Mouse (Mus musculus) CH12F3 (cell line): Measurements from ENCODE around the gene Myrip.
"Not testable (repeated sequence)": the region's sequence is repeated elsewhere in the genome, so short reads cannot be mapped to it uniquely, and the experiment has no call there.

Experiments used
- in situ Hi-C: fragments of 300-500 bp; cut with MboI; formaldehyde crosslinking; loops from 2 replicates; pipeline ENCODE4 v1.14.3; 2020; ENCODE audit warnings: low sequenced_read_pairs

Gene Myrip

DNA sequence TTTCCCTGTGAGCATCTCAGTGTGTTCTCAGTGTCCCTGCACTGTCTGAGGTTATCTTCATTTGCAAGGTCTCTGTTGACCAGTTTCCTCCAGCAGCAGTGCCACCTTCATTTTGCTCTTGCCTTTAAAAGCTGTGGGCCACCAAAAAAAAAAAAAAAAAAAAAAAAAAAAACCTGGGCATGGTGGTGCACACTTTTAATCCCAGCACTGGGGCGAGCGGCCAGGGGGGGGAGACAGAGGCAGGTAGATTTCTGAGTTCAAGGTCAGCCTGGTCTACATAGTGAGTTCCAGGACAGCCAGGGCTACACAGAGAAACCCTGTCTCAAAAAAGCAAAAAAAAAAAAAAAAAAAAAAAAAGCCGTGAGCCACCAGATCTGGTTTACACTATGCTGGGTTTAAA, 29.7 kb downstream of the Myrip start:
- in situ Hi-C loops, result not testable (repeated sequence)

DNA sequence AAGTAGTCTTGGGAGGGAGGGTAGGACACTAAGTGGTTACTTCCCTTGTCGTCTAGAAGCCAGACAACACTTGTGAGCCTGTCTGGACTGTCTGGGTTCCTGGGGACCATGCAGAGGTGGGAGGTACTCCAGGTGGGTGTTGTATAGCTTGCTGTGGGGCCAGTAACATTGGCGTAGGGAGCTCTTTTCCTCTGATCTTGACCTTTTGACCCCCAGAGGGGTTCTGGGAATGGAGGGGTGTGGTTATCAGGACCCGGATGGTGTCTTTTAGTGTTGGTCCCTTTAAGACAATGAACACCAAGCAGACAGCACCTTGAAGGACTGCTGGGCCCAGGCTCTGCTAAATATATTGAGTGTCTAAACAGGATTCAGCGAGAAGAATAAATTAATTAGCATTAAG, 36.9 kb downstream of the Myrip start:
- in situ Hi-C loops, result no loop called here

DNA sequence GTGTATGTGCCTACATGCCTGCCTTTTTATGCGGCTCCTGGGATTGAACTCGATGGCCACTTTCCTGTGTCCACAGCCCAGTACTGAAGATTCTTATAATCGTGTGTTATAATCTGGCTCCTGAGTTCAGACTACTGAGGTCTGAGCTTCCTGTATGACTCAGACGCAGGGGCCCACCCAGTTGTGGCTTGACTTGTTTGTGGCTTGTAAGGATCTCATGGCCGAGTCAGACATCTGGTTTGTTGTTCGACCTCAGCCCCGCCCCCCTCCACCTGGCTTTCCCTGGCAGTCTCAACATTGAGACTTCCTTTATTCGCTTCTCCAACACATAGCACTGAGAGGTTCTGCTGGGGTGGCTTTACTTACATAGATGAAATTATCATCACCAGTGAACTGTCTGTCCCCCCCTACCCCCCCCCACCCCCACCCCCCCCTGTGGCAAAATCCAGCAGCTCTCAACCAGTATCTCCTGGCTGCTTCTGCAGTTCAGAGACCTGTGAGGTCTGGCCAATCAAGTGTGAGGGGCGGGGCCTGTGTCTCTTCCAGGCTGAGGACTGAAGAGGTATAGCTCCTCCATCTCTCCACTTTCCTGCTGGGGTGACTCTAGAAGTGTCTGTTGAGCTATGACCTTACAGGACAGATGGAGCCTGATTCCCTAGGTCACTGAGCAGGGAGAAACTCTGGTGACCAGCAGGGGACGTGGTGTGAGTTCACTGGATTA, 38.8 kb downstream of the Myrip start:
- in situ Hi-C loops, result no loop called here

DNA sequence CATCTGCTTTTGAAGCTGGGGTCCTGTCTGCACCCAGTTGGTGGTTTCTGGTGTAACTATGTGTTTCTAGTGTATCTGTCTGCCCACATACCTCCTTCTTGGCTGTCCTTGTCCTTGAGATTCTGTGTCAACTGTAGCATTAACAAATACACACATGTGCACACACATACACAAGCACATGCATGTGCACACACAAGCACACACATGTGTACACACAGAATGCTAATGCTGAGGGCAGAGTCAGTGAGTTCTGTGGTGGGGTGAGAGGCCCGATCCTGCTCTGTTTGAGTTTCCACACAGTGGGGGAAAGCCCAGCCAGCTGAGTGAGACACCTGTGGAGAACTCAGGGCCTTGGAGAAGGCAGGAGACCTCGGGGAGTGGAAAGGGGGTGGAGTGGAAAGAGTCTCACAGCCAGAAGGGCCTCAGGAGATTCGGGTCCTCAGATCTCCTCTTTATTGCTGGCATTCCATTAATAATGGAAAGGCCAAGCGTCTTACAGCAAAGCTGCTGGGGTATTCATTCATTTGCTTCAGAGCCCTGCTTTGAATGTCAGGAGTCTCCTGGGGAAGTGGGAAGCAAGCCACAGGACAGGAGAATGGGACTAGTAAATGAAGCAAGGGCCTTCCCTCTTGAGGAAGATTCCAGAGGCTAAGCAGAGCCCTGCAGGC, 41.9 kb downstream of the Myrip start:
- in situ Hi-C loops, result no loop called here

DNA sequence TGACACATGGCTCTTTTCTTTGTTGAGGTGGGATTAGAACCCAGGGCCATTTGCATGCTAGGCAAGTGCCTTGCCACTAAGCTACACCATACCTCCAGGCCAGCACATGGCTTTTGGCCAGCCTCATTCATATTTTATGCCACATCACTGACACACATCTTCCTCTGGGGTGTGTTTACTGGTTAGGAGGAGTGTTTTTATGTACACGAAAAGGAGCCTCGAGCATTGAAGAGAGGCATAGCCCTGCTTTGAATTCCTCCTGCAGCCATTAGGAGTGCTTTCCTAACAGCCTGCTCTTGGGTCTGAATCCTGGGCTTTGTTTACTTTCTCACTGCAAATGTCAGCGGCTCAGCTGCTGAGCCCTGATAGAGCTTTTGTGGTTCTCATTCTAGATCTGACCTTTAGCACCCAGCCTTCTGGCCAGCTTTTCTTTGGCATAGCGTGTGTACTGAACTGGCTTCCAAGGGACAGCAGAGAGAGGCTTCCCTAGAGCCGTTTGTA, 44.4 kb downstream of the Myrip start:
- in situ Hi-C loops, result no loop called here

DNA sequence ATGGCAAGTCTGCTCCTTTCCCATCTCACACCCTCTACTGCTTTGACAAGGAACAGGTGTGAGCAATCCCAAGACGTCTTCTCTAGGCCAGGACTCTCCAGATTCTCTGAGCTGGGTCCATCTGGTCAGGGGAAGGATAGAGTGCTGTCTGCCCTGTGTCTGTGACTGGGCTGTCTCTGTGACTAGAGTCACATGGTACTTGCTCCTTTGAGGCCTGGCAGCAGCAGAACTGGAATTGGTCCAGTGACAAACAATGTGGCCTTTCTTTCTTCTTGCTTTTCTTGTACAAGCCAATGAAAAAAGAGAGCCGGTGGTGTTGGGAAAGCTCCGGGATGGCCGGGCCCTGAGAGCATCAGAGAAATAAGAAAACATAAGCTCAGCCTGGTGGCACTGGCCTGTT, 47.8 kb downstream of the Myrip start:
- in situ Hi-C loops, result no loop called here

DNA sequence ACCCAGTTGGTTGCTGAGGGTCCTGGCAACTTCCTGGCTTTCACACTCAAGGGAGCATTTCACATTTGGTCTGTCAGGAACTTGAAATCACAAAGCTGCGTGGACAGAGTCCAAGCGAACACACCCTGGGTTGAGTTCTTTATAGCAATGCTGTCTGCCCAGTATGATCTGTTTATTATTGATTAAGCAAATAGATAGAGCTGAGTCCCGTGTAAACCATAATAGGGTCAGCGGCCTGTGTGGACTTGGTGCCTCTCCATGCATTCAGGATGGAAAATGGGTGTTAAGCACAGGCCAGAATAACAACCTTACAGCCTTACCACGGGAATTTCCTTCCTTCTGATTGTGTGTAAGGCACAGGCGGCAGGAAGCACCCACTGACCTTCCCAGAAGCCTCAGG, 49.0 kb downstream of the Myrip start:
- in situ Hi-C loops, result no loop called here

DNA sequence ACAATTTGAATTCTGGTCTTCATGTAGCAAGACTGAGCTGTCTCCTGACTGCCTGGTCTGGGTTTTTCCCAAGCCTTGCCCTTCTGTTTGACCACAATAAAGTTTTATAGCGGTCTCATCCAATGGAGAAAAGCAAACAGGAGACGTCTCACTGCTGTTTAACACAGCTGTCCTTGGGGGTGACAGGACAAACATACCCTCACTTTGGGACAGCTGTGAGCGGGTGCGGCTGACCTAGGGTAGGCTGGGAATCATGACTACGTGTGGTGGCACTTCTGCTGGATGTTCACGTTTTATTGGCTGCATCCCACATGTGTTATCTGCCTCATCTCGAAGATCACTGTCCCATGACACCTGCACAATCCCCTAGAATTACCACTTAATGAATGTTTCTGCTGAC, 49.7 kb downstream of the Myrip start:
- in situ Hi-C loops, result no loop called here

DNA sequence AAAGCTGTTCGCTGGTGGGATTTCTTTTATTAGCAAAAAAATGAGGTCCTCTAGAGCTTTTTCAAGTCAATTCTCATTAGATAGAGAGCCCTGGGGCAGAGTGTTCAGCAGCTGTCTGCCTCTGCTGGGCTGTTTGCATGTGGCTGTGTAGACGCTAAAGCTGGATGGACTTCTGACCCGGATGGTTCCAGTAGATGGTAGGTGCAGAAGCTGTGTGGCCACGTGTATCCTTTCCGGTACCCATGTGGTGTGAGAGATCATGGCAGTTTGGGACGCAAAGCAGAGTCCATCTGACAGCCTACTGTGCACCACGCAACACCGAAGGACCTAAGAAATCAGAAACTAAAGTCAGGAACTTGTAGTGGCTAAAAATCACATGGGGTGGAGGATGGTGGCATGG, 50.2 kb downstream of the Myrip start:
- in situ Hi-C loops, result no loop called here

DNA sequence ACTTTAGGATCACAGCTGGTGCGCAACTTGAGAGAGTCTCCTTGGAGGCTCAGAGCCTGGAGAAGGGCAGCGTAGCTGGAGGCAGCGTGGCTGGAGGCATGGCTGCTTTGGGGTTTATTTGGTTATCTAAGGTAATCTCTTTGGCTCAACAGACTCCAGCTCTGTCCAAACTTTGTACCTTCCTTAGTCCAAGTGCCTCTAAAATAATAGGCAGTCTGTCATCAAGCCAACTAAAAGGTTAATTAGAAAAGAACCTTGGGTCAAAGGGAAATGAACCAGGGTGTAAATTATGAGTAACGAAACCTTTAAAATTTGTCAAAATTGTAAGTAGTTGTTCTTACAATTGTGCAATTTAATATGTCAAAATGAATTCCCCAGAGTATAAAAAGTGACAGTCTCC, 51.7 kb downstream of the Myrip start:
- in situ Hi-C loops, result no loop called here

DNA sequence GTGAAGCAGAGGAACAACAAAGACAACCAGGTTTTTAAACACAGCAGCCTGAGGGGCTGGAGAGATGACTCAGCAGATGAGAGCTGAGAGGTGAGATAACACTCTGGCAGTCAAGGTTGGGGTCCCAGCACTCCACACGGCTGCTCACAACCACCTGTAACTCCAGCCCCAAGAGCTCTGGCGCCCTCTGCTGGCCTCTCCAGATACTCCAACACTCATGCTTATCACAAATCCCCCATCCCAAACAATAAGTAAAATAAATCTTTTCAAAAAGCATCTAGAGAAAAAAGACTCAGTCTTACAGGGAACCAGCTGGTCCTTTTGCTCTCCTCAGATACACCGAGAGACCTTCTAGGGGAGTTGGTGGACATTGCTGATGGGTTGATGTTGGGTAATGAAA, 52.7 kb downstream of the Myrip start:
- in situ Hi-C loops, result no loop called here

DNA sequence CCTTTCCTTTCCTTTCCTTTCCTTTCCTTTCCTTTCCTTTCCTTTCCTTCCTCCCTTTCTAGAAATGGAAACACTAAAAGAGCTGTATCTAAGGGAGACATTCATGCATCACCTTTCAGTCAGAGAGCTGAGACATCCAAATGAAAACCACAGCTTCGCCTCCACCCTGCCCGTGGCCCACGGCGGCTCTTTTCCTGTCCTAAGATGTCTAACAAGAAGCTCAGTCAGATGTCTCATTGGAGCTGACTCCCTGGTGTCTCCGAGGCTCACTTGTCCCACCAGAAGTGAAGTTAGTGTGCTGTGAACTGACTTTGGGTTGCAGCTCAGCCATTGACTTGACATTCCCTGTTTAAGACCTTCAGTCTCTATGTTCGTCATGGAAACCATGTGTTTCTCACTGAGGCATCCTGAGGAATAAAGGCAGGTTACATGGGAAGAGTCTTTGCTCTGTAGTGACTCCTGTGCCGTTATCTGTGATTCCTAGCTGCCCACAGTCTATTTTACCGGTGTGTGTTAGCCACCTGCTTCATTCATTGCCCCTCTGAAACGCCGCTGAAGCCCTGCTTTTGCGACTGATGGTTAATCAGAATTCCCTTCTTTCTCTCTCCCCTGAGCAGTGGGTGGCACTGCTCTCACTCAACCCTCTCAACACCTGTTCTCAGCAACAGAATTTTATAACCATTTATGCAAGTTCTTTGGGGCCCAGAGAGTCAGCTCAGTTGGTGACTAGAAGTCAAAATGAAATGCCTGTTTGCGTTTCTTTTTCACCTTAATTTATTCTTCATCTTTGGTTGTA, 53.4 kb downstream of the Myrip start:
- in situ Hi-C loops, result no loop called here

DNA sequence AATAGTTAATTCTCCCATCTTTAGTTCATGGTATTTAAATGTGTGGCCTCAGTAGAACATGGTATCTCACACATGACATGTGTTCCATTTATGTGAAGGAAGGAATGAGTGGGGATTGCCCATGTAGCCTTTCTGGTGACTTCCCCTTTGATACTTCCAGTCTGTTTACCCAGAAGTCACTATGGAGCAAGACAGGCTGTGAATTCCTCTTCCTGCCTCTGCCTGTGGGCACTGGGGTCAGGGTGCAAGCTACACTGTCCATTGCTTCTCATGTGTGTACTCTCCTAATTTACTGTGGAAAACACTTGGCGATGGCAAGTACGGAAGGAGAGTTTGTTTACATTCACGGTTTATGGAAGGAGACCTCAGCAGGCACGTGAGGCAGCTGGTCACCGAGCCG, 55.2 kb downstream of the Myrip start:
- in situ Hi-C loops, result no loop called here

DNA sequence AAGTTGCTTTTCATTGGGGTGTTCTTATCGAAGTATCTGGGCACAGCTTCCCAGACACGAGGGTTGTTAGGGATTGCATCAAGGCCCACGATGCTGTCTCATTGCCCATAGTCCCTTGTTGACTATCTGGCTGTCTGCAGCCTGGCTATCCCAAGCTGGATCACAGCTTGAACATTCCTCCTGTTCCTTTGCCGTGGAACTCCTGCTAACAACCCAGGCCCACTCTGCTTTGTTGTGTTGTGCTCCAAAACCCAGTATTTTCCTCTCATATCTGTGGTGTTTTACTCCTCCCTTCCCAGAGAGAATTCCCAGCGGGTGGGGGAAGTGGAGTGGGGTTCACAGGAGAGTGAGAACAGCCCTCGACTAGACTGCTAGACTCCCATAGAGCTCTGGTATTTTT, 56.7 kb downstream of the Myrip start:
- in situ Hi-C loops, result no loop called here

DNA sequence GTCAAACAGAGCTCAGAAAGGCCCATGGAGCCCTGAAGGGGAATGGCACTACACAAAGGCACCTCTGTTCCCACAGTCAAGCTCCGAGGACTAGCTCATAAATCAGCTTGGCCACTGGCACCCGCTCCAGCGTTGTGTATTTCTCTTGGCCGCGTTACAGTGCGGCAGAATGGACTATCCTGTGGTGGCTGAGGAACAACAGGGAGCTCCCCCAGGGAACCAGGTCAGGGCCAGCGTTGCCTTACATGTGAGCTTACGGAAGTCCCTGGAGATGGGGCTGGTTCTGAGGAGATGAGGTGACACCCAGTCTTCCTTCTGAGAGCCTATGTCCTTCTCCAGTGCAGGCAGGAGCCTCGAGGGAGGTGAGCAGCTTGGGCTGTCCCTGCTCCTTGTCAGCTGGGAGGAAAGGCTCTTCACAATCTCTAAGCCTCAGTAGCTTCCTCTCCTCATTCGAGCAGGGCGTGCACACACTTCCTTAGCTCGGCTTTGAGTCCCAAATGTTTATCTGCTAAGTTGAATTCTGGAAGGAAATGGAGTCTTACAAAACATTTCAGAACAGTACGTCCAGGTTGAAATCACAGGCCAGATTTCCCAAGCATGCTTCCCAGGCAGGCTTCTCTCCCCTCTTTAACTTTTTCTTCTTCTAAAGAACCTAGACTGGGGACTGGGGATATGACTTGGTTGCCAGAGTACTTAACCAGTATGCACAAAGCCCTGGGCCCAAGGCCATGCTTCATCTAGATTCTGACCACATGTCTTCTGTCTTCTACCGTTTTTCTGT, 59.3 kb downstream of the Myrip start:
- in situ Hi-C loops, result no loop called here

DNA sequence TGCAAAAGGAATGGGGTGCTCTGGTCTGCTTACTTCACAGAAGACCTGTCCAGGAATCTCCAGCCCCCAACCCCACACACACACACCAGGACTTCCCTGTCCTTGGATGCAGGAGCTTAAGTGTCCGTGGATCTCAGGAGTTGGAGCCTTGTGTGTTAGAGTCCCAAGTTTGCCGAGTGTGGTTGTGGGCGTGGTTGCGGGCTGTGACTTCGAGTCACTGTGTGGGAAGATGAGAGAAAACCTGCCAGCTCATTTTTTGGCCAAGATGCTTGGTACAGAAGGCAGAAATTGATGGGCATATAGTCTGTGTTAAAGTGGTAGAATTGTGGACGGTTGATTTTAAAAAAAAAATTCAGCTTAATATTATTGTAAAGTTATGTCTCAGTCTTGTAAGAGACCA, 60.3 kb downstream of the Myrip start:
- in situ Hi-C loops, result no loop called here

DNA sequence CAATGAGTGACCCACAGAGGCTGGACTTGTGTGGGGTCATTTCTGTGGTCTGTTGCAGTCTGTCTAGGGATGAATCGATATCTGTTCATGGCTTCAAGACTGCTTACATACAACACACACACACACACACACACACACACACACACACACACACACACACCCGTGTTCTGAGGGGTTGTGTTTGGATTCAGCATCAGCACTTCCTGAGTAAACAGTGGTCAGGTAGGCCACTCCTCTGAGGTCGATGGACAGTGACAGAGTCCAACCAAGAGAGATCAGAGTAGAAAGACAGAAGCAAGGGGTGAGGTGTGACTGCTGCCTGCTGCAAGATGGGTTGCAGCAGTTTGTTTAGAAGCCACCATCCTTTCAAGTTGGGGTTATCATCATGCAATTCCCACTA, 61.4 kb downstream of the Myrip start:
- in situ Hi-C loops, result no loop called here

DNA sequence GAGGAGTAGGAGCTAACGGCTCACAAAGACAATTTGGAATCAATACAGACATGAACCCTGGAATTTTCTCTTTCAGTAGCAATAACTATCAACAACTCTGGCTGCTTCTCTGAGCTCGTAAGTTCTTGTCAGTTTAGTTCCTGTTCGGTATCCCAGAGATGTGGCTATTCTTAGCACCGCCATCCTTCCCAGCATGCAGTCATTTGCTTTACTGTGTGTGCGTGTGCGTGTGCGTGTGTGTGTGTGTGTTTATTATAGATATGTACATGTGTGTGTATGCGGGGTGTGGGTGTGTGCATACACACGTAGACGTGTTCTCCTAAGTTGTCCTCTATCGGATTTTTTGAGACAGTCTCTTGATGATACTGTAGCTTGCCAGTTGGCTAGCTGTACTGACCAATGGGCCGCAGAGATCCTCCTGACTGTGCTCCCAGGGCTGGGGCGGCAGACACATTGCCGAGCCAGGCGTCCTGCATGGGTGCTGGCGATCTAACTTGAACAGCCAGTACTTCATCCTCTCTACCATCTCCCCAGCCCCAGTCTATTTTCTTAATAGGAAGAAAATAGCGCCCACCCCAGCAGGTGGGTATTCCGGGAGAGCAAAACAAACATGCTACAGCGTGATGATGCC, 63.5 kb downstream of the Myrip start:
- in situ Hi-C loops, result no loop called here

DNA sequence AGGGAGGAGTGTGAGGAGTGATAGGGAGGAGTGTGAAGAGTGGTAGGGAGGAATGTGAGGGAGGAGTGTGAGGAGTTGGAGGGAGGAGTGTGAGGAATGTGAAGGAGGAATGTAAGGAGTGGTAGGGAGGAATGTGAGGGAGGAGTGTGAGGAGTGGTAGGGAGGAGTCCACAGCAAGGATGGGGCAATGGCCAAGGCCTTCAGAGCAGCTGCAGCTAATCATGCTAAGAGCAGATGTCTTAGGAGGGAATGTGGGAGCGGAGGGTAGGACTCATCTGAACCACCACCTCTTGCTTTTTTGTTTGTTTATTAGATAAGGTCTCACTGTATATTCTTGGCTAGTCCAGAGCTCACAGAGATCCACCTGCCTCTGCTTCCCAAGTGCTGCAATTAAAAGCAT, 66.2 kb downstream of the Myrip start:
- in situ Hi-C loops, result no loop called here

DNA sequence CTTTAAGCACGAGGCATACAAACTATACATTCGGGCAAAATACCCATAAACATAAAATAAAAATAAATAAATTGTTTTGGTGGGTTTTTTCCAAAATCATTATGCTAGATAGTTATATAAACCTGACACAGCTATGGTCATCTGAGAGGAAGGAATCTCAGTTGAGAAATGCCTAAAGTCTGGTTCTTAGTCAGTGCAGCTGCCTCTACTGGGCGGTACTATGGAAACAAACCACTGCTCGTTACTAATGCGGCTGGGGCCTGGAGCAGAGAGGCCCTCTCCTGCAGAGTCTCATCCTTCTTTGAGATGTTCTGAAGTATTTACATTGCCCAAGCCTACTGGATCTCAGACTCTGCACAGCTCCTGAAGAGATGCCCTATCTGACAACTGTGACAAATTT, 70.3 kb downstream of the Myrip start:
- in situ Hi-C loops, result no loop called here

DNA sequence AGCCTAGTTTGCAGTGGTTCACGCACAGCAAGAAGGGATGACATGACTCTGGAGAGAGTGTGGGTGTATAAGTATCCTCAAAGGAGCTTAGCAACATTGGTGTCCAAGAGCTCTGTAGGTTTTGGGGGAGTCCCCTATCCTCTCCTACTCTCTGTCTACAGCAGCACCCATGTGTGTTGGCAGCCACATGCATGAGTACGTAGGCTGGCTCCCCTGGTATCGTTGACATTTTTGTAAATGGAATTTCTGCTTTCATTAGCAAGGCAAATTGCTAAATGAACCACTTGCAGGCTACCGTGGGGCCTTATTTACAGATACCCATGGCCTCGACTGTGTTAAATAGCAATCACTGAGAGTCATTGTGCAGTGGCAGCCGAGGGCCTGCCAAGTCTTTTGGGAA, 71.0 kb downstream of the Myrip start:
- in situ Hi-C loops, result no loop called here
